Mouse (Mus musculus) kidney, adult 2 months (tissue): ENCODE data around the gene Homer1.

Experiments
- CTCF ChIP-seq: fragments of 200-500 bp; conservative IDR thresholded peaks from 2 replicates; pipeline ENCODE4 v1.5.1; 2011; ENCODE audit warnings: low read depth, mild to moderate bottlenecking, control low read depth, low read length, moderate library complexity, mixed read lengths; ENCODE audit not compliant: insufficient read depth, insufficient read length
- POLR2A ChIP-seq: fragments of 200-500 bp; IDR thresholded peaks from one replicate; pipeline ENCODE4 v1.6.1; 2011; ENCODE audit warnings: low read depth, low read length, control low read depth

- no peak for TF ChIP-seq CTCF
- TF ChIP-seq POLR2A: no peak
These were observed 8.3 kb downstream of the Homer1 start for GRCm38 (mm10) chr13:93307700-93308099.
